Mouse (Mus musculus) embryonic facial prominence, embryonic 15.5 days (tissue): ENCODE measurements at regions not wholly inside any gene's neighbourhood (a gene's known extent, or its start where the extent isn't known, plus 50 kb on each side); places are given as distances from the start of the nearest gene placed in this dataset.

Experiments
- ATAC-seq: fragments of 200-750 bp; cut with Nextera tagmentation; 2 replicates; pipeline ENCODE4 v1.8.0; 2017; ENCODE audit warnings: low read depth, moderate TSS enrichment; ENCODE audit not compliant: insufficient number of reproducible peaks, low FRiP score, low TSS enrichment
- H3K27ac ChIP-seq: fragments of 300-500 bp; sonication (generic); replicated peaks from 2 replicates; pipeline ENCODE4 v1.5.1; 2015; ENCODE audit warnings: mild to moderate bottlenecking, inconsistent platforms
- H3K27me3 ChIP-seq: fragments of 300-500 bp; sonication (generic); 2 replicates; pipeline ENCODE4 v1.6.1; 2015; ENCODE audit warnings: inconsistent platforms
- H3K36me3 ChIP-seq: fragments of 300-500 bp; sonication (generic); 2 replicates; pipeline ENCODE4 v1.6.1; 2015; ENCODE audit warnings: mild to moderate bottlenecking, inconsistent platforms
- H3K4me1 ChIP-seq: fragments of 300-500 bp; sonication (generic); 2 replicates; pipeline ENCODE4 v1.6.1; 2015; ENCODE audit warnings: inconsistent platforms
- H3K4me2 ChIP-seq: fragments of 300-500 bp; sonication (generic); replicated peaks from 2 replicates; pipeline ENCODE4 v1.6.1; 2015; ENCODE audit warnings: mild to moderate bottlenecking, inconsistent platforms
- H3K4me3 ChIP-seq: fragments of 300-500 bp; sonication (generic); replicated peaks from 2 replicates; pipeline ENCODE4 v1.5.1; 2015; ENCODE audit warnings: mild to moderate bottlenecking, inconsistent platforms
- H3K9ac ChIP-seq: fragments of 300-500 bp; sonication (generic); 2 replicates; pipeline ENCODE4 v1.6.1; 2015; ENCODE audit warnings: inconsistent platforms
- H3K9me3 ChIP-seq: fragments of 300-500 bp; sonication (generic); replicated peaks from 2 replicates; pipeline ENCODE4 v1.6.1; 2016; ENCODE audit warnings: inconsistent platforms
- WGBS: fragments of 180-500 bp; shearing (Covaris S2); methylation state at CpG from one replicate; pipeline ENCODE4 v1.1.7; 2015; 5-methylcytosine and 5-hydroxymethylcytosine counted together

DNA sequence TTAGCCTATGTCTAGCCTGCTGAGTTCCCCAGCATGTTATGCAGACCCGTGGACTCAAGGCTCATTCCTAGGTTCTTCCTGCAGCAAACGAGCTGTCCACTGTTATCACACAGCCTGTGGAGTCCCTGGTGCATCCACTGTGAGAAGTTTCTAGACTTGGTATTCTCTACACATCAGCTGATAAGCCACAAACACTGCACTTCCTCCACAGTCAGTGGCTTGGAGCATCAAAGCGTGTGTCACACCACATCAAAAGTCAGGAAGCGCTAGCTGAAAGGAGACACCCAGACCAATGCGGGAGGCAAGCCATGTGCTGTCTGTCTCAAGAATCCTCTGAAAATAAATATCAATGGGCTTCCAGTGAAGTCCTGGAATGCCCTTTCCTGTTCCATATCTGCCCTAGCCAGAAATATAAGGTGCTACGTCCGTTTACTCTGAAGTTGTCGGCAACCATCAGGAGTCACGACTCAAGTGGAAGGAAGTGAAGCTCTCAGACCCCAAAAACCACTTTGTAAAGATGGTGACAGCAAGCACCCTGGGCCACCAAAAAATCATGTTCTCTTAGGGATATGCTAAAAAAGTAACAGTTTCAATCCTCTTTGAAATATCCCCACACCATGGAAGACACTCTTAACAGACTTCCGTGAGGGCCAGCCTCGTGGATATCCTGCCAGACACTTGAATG lies 227.7 kb downstream of the Adgrl2 start:
- no peak overlapping the region for H3K27ac ChIP-seq
- H3K27me3 ChIP-seq, result no peaks in the 10 kb centered on the region
- H3K36me3 ChIP-seq, result no peaks in the 10 kb centered on the region
- no peak for ATAC-seq
- no peaks in the 10 kb centered on the region; the same call in 1 of the 2 replicates for H3K4me1 ChIP-seq
- no peak overlapping the region for H3K4me2 ChIP-seq
- no peak overlapping the region for H3K9ac ChIP-seq
- 71% methylated on average over 11 of the region's 11 CpGs for WGBS
- no peaks in the 10 kb centered on the region for H3K9me3 ChIP-seq
- no peak overlapping the region for H3K4me3 ChIP-seq

DNA sequence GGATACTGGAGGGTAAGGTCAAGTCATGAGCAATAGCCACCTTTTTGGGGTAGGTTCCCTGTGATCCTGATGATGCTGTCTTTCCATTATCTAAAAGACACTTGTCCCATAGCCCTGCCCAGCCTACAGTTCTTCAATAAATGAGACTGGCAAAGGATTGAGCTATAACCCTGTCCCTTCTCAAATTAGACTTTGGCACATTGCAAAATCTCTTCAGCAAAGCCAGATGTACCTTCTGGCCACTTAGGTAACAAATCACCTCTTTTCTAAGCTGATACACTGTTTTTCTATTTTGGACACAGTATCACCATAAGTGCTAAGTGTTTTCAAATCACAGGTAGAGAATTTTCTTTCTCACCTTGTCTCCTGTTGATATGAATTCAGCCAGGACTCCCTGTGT lies 228.8 kb downstream of the Adgrl2 start:
- Histone ChIP-seq H3K36me3 (no peaks in the 10 kb centered on the region), H3K27me3 (no peaks in the 10 kb centered on the region), H3K4me3 (no peak overlapping the region), H3K9me3 (no peaks in the 10 kb centered on the region), H3K4me2 (no peak overlapping the region), H3K27ac (no peak overlapping the region), H3K4me1 (no peaks in the 10 kb centered on the region; the same call in 1 of the 2 replicates), H3K9ac (no peak overlapping the region)
- ATAC-seq, result no peak

DNA sequence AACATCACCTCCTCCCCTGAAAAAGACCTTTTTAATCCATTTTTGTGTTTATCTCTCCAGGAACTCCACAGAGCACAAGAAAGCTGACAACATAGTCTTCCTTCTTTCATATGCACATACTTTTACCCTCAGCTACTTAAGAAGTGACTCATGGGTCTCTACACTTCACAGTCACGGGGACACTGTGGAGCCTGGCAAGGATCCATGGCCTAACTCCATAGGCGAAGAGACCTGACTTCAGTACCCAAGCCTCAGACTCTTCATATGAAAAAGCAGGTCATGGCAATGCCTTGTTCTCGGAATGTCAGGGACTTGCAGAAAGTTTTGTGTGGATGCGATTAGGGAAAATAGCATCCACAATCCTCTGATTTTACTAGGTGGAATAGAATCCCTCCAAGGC lies 230.9 kb downstream of the Adgrl2 start:
- no peak overlapping the region for H3K27ac ChIP-seq
- H3K9ac ChIP-seq, result no peak overlapping the region
- no peaks in the 10 kb centered on the region for H3K36me3 ChIP-seq
- no peak overlapping the region for H3K4me3 ChIP-seq
- no peaks in the 10 kb centered on the region; the same call in 1 of the 2 replicates for H3K4me1 ChIP-seq
- H3K4me2 ChIP-seq, result no peak overlapping the region
- no peaks in the 10 kb centered on the region for H3K9me3 ChIP-seq
- H3K27me3 ChIP-seq, result no peaks in the 10 kb centered on the region
- ATAC-seq, result no peak
- 71% methylated on average over 4 of the region's 4 CpGs for WGBS

DNA sequence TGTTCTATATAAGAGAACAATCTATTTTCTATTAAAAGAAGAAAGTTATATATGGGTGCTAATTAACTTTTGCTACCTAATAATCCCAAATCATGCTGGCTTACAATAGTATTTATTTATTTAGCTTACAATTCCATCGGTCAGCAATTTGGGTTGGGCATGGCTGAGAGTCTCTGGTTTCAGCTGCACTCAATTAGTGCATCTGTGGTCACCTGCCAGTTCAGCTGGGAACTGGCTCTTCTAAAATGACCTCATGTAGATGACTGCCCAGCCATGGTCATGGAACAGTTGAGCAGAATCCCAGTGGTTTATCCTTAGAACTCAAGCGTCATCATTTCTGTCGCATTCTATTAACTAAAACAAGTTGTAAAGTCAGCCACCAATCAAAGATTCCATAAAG lies 244.1 kb downstream of the Adgrl2 start:
- Histone ChIP-seq H3K4me1 (no peaks in the 10 kb centered on the region), H3K27ac (no peak overlapping the region), H3K4me2 (no peak overlapping the region), H3K27me3 (no peaks in the 10 kb centered on the region), H3K4me3 (no peak overlapping the region), H3K36me3 (no peaks in the 10 kb centered on the region), H3K9ac (no peak overlapping the region), H3K9me3 (no peaks in the 10 kb centered on the region)
- no peak for ATAC-seq
- 73% methylated on average over 3 of the region's 3 CpGs for WGBS

DNA sequence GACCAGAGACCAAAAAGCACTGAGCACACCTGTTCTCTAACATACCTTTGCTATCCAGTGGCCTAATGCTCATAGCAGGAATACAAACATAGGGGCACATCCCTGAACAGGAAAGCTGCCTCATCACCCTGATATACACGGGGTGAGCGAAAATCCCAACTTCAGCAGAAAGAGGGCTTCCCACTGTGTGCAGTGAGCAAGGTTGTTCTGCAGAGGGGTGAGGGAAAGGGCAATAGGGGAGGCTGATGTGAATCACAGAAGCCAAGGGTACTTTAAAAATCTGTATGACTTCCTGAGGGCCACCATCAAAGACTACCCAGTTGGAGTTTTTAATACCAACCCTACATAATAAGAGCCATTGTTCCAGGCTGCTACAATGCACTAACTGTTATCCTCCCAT lies 245.7 kb downstream of the Adgrl2 start:
- no peaks in the 10 kb centered on the region for H3K36me3 ChIP-seq
- H3K27me3 ChIP-seq, result no peaks in the 10 kb centered on the region
- no peak for ATAC-seq
- no peak overlapping the region for H3K4me3 ChIP-seq
- no peaks in the 10 kb centered on the region for H3K9me3 ChIP-seq
- no peak overlapping the region for H3K4me2 ChIP-seq
- no peak overlapping the region for H3K9ac ChIP-seq
- no peaks in the 10 kb centered on the region for H3K4me1 ChIP-seq
- WGBS, result 53% methylated on average over 2 of the region's 2 CpGs
- no peak overlapping the region for H3K27ac ChIP-seq

DNA sequence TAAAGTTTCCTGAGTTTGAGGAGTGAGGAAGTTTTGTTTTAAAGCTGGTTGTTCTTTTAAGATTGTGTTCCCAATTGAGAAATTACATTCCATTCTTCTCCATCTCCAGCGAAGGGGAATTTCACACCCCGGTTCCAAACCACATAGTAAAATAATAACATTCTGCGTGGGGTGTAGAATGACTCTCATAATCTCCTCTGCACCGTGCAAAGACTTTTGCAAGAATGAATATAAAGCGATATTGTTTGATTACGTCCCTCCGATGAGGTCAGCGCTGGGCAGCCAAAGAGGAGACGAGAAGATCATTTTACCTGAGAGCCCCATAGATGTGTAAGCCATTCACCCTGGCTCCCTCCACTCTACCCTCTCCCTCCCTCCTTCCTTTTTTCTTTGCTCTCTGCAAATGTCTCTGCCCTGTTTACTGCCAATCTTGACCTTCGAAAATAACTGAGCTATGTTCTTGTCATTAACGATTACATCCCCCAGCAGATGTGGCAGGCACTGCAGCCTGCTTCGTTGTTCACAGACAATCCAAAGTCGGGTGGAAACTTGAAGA lies 256.1 kb downstream of the Adgrl2 start:
- Histone ChIP-seq H3K4me1 (peaks cover 15% of the 10 kb centered on the region), H3K4me3 (0 out of 2 replicates have a peak overlapping the region, but pooled peaks have one; percentile 2), H3K4me2 (no peak overlapping the region), H3K27me3 (no peaks in the 10 kb centered on the region), H3K9me3 (no peaks in the 10 kb centered on the region), H3K27ac (peak overlapping the region; percentile 39; the same call in 1 of the 2 replicates), H3K36me3 (no peaks in the 10 kb centered on the region), H3K9ac (no peak overlapping the region)
- 48% methylated on average over 13 of the region's 13 CpGs for WGBS
- ATAC-seq, result no peak

DNA sequence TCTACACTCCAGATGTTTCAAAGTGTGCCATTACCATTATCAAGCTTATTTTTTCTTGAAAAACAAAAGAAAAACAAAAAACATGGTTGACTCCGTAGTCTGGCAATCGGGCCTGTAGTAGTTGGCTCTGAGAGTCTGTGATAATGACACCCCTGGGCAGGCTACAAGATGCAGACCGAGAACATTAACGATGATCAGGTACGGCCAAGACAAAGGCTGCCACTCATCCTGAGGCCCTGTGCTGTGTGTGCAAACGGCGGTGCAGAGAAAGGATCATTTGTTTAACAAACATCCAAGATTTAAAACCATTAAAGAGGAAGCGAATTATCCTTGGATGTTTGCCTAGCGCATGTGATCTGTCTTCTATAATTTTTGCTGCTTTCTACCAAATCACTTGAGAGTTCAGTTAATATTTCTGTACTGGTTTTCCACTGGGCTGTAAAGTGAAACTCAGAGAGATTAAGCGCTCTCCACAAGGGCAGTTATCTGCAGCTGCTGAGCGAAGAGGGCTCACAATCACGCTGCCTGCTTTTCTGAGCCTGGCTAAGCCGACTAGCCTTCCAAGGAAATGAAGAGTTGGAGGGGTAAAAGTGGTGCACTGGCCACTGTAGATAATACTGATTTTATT lies 257.0 kb downstream of the Adgrl2 start:
- peaks cover 18% of the 10 kb centered on the region for H3K4me1 ChIP-seq
- ATAC-seq, result no peak; the same call in 1 of the 2 replicates
- H3K27ac ChIP-seq, result peak overlapping the region; percentile 39; the same call in 1 of the 2 replicates
- H3K36me3 ChIP-seq, result no peaks in the 10 kb centered on the region
- H3K27me3 ChIP-seq, result no peaks in the 10 kb centered on the region
- no peak overlapping the region for H3K4me3 ChIP-seq
- 34% methylated on average over 13 of the region's 13 CpGs for WGBS
- 0 out of 2 replicates have a peak overlapping the region, but pooled peaks have one; percentile 8 for H3K4me2 ChIP-seq
- no peak overlapping the region for H3K9ac ChIP-seq
- H3K9me3 ChIP-seq, result no peaks in the 10 kb centered on the region

DNA sequence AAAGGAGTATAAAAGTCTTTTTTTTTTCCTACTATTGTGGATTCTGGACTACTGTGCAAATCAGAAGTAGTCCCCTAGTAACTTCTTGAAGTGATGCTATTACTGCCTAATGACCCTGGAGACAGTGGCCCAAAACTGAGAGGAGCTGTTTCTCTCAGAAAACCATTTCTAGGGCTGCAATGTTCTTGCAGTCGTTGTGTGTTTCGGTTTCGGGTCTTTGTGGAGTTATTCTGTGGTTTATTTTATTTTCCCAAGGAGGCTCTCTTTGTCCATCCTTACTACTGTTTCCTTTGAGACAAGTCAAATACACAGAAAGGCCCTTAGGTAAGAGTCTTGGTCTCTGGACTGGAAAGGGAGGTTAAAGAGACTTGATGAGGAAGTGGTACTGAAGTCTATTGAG lies 258.9 kb downstream of the Adgrl2 start:
- no peak for ATAC-seq
- H3K9ac ChIP-seq, result no peak overlapping the region
- H3K27ac ChIP-seq, result no peak overlapping the region
- peaks cover 22% of the 10 kb centered on the region for H3K4me1 ChIP-seq
- H3K4me3 ChIP-seq, result no peak overlapping the region
- no peaks in the 10 kb centered on the region for H3K9me3 ChIP-seq
- H3K27me3 ChIP-seq, result no peaks in the 10 kb centered on the region
- WGBS, result 91% methylated on average over 3 of the region's 3 CpGs
- H3K4me2 ChIP-seq, result no peak overlapping the region
- no peaks in the 10 kb centered on the region for H3K36me3 ChIP-seq

DNA sequence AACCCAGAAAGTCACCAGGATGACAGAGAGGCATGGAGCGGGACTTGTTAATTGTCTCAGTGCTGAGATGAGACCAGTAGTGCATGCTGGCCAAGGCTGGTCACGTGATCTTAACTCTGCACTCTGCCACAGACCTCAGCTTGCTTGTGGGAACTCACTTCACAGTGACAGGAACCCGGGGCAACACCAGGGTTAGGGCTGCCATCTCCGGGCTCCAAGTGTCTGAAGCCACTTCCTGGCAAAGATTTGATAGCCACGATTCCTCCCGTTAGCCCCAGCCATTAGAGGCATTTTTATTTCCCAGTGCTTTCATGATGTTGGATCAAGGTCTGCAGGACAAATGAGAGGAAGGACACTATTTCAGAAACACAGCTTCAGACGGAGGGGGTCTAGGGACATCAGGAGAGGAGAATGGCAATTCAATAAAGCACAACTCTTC lies 261.1 kb downstream of the Adgrl2 start:
- WGBS, result 65% methylated on average over 7 of the region's 7 CpGs
- Histone ChIP-seq H3K27me3 (no peaks in the 10 kb centered on the region), H3K4me2 (no peak overlapping the region), H3K36me3 (no peaks in the 10 kb centered on the region), H3K9me3 (no peaks in the 10 kb centered on the region), H3K4me1 (peaks cover 19% of the 10 kb centered on the region), H3K27ac (no peak overlapping the region), H3K4me3 (no peak overlapping the region), H3K9ac (no peak overlapping the region)
- no peak for ATAC-seq

DNA sequence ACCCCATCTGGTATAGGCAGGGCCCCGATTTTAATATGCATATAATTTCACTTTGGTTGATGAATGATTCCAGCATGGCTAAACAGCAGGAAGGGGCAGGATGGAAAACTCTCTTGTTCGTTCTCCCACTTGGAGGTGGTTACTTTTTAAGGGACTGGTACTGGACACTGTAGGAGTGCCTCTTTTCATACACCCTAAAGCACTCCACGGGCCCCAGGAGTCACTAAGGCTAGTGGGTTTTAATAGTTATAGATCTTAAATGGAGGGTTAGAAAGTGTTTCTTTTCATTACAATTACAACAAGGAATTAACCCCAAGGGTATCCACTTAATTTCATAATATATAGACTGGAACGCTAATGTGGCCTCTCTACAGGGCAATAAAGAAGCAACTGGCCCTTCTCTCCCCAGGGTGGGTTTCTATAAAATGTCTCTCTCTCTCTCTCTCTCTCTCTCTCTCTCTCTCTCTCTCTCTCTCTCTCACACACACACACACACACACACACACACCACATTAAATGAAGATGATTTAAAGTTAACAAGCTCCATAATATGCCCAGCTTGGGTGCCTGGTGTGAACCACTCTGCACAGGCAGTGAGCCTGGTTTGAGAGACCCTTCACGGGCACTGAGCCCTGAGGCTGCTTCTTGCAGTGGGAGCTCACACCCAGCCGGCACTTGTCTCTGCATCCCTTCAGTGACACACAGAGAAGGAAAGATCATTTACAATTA lies 261.7 kb downstream of the Adgrl2 start:
- 70% methylated on average over 6 of the region's 6 CpGs for WGBS
- H3K4me3 ChIP-seq, result no peak overlapping the region

DNA sequence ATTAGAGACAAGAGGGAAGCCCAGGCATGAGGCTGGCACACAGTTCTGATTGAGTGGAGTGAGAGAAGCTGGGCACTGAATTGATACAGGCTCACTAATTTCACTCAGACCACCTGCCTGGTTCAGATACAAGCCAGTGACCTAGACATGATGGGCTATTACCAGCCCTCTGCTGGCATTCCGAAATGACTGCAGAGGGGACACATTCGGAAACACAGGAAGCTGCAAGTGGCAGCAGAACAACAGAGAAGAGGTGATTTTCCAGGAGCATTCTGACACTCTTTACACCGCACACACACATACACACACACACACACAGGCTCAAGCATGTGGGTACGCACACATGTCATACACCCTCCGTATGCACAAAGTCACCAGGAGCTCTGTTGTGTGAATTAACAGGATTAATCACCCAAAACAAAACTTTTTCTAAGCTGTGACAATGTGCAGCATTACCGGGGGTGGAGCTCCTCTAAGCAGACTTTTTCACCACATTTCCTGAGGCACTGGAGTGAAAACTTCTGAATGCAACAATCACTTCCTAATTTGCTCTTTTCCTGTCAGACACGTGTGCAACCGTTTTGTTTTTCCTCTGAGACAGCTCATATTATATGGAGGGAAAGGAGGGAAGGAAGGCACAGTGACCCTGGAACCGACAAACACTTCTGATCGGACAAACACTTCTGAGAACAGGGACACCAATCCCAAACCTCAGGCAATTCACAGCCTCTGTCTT lies 263.6 kb downstream of the Adgrl2 start:
- no peak for ATAC-seq
- Histone ChIP-seq H3K9ac (no peak overlapping the region), H3K27me3 (no peaks in the 10 kb centered on the region), H3K4me2 (no peak overlapping the region), H3K9me3 (no peaks in the 10 kb centered on the region), H3K27ac (no peak overlapping the region), H3K4me3 (no peak overlapping the region), H3K4me1 (peaks cover 7% of the 10 kb centered on the region; the same call in 1 of the 2 replicates), H3K36me3 (no peaks in the 10 kb centered on the region)
- 33% methylated on average over 10 of the region's 10 CpGs for WGBS

More for the DNA sequence above, 261.7 kb downstream of the Adgrl2 start:
- no peak for ATAC-seq
- Histone ChIP-seq H3K36me3 (no peaks in the 10 kb centered on the region), H3K4me2 (no peak overlapping the region), H3K9ac (no peak overlapping the region), H3K4me1 (peaks cover 13% of the 10 kb centered on the region), H3K27ac (no peak overlapping the region), H3K27me3 (no peaks in the 10 kb centered on the region), H3K9me3 (no peaks in the 10 kb centered on the region)
